ENCODE assay signal across 8 mouse cellular contexts in the genomic region with DNA sequence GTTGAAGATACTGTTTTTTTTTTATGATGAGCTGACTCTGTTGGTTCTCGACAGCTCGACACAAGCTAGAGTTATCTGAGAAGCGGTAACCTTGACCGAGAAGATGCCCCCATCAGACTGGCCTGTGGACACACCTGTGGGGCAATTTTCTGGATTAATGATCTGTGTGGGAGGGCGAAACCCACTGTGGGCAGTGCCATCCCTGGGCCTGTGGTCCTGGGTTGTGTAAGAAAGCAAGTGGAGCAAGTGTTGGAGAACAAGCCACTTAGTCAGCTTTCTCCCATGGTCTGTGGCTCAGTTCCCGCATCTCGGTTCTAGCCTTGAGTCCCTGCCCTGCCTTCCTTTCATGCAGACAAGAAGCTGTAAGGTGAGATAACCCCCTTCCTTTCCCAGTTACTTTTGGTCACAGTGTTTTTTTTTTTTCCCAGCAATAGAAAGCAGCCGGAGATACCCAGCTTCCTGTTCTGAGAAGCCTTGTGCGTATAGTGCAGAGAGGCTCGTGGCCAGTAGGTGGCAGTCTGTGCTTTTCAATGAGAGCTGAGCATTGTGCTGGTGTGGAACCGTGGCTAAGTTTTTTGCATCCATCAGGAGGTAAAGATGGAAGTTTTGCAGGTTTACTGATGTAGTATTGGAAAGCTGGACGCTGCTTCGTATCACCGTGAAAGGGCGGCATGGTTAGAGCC. TPM values are rescaled to one million over a fixed set of nuclear protein-coding genes. Genes with fewer than 3 reads are reported as not detected.
DNase-seq lines count a peak whose midpoint lies in the region; ATAC-seq and TF ChIP-seq lines count a peak whose summit lies in the region.

No protein-coding gene starts in this region.

- H3K9ac ChIP-seq in heart, embryonic 11.5 days (ENCODE audit: low read depth, low read length): no peak overlapping the region
- no peak overlapping the region for H3K9ac ChIP-seq in kidney, embryonic 15.5 days

- H3K4me1 ChIP-seq in bone marrow macrophage, adult 2 months (ENCODE audit: control insufficient read depth, insufficient read depth, low read length): peaks cover 5% of the 10 kb centered on the region; the same call in 1 of the 2 replicates
- 0 out of 2 replicates have a peak, but pooled peaks cover 3% of the 10 kb centered on the region for H3K4me1 ChIP-seq in heart, embryonic 11.5 days (ENCODE audit: control insufficient read depth, insufficient read depth, low read length)
- no peaks in the 10 kb centered on the region; the same call in 1 of the 2 replicates for H3K4me1 ChIP-seq in kidney, embryonic 15.5 days

- no peaks in the 10 kb centered on the region for H3K79me2 ChIP-seq in C2C12 (ENCODE audit: control insufficient read depth, insufficient read depth)

- no peaks in the 10 kb centered on the region for H3K27me3 ChIP-seq in C2C12 (ENCODE audit: control insufficient read depth, insufficient read depth, insufficient read length)
- H3K27me3 ChIP-seq in heart, embryonic 11.5 days (ENCODE audit: control insufficient read depth, insufficient read depth, low read length): no peaks in the 10 kb centered on the region
- no peaks in the 10 kb centered on the region for H3K27me3 ChIP-seq in kidney, embryonic 15.5 days

- WGBS in heart, embryonic 11.5 days (ENCODE audit: insufficient replicate concordance): 49% methylated on average over 15 of the region's 15 CpGs
- WGBS in kidney, embryonic 15.5 days: 45% methylated on average over 15 of the region's 15 CpGs

- H3ac ChIP-seq in C2C12 (ENCODE audit: control insufficient read depth, insufficient read length, low read depth): no peak overlapping the region

- TF ChIP-seq CTCF in C2C12 (IDR thresholded peaks at IDR 0.05; ENCODE audit: control insufficient read depth, insufficient read depth, insufficient read length): peak; percentile 66
- peak; percentile 62 for TF ChIP-seq CTCF in bone marrow macrophage, adult 2 months (IDR thresholded peaks at IDR 0.05; ENCODE audit: low read depth, low read length)

- no peaks in the 10 kb centered on the region for H3K9me3 ChIP-seq in heart, embryonic 11.5 days (replicated peaks; ENCODE audit: control insufficient read depth, low read length)
- no peaks in the 10 kb centered on the region for H3K9me3 ChIP-seq in kidney, embryonic 15.5 days (replicated peaks)

- no peak overlapping the region for H3K27ac ChIP-seq in bone marrow macrophage, adult 2 months (ENCODE audit: insufficient read depth, low read depth, low read length)
- H3K27ac ChIP-seq in heart, embryonic 11.5 days (ENCODE audit: low read depth, low read length): no peak overlapping the region
- H3K27ac ChIP-seq in kidney, embryonic 15.5 days: no peak overlapping the region

- H3K4me2 ChIP-seq in heart, embryonic 11.5 days: no peak overlapping the region
- no peak overlapping the region for H3K4me2 ChIP-seq in kidney, embryonic 15.5 days

- H3K79me3 ChIP-seq in C2C12 (ENCODE audit: low read depth): no peaks in the 10 kb centered on the region

- no peak for TF ChIP-seq POLR2A in bone marrow macrophage, adult 2 months (IDR thresholded peaks at IDR 0.05; ENCODE audit: borderline replicate concordance, low read depth, low read length)

- H3K36me3 ChIP-seq in C2C12 (ENCODE audit: control insufficient read depth, insufficient read depth): no peaks in the 10 kb centered on the region
- H3K36me3 ChIP-seq in heart, embryonic 11.5 days (ENCODE audit: control insufficient read depth, insufficient read depth, low read length): 0 out of 2 replicates have a peak, but pooled peaks cover 4% of the 10 kb centered on the region
- H3K36me3 ChIP-seq in kidney, embryonic 15.5 days: peaks cover 8% of the 10 kb centered on the region; the same call in 1 of the 2 replicates

- peak; percentile 77; the same call in 1 of the 2 replicates for ATAC-seq in erythroblast, adult 5-6 weeks (replicated peaks; ENCODE audit: low FRiP score, poor library complexity, severe bottlenecking)
- 0 out of 2 replicates have a peak, but pooled peaks have one; percentile 59 for ATAC-seq in heart, embryonic 11.5 days (replicated peaks; ENCODE audit: insufficient number of reproducible peaks, low FRiP score, low TSS enrichment)
- peak; percentile 91 for ATAC-seq in kidney, embryonic 15.5 days (replicated peaks; ENCODE audit: low FRiP score)
- ATAC-seq in monocyte, adult 5-6 weeks (replicated peaks; ENCODE audit: insufficient number of reproducible peaks, low FRiP score, low TSS enrichment, poor library complexity, severe bottlenecking): peak; percentile 87

- no peak overlapping the region for H3K4me3 ChIP-seq in C2C12 (ENCODE audit: insufficient read depth, poor library complexity, severe bottlenecking)
- H3K4me3 ChIP-seq in bone marrow macrophage, adult 2 months (ENCODE audit: insufficient read depth, low read length): no peak overlapping the region
- no peak overlapping the region for H3K4me3 ChIP-seq in heart, embryonic 11.5 days (ENCODE audit: low read depth, low read length)
- H3K4me3 ChIP-seq in kidney, embryonic 15.5 days (replicated peaks): no peak overlapping the region

- peak; percentile 72 for DNase-seq in liver
- peak; percentile 43 to 64 for DNase-seq in spleen, postnatal 14 days (ENCODE audit: low spot score in 2 of 2)

TF ChIP-seq in C2C12, 6 proteins besides CTCF, POLR2A, EP300 and RAD21:
- TF ChIP-seq USF1 (IDR thresholded peaks at IDR 0.05; ENCODE audit: low read depth) (no peak), MYOG (IDR thresholded peaks at IDR 0.05; ENCODE audit: control insufficient read depth, extremely low read depth, insufficient read length) (no peak), MYOD1 (IDR thresholded peaks at IDR 0.05; ENCODE audit: control insufficient read depth, insufficient read length, low read depth) (no peak), CEBPB (IDR thresholded peaks at IDR 0.05; ENCODE audit: low read depth) (no peak), MAX (IDR thresholded peaks at IDR 0.05) (no peak), FOSL1 (IDR thresholded peaks at IDR 0.05; ENCODE audit: insufficient read depth, low read length, poor library complexity, severe bottlenecking) (no peak)
TF ChIP-seq in C2C12: peak in this region for 0.

RNA-seq across cellular contexts. Expression of a gene that starts 31.8 kb away (rescaled TPM):
- 1.8 TPM for polyA plus RNA-seq in C2C12 (2012; fragmentation: generic; extraction: Trizol)
- 9.8 and 16.0 TPM in 2 replicates for polyA plus RNA-seq in bone marrow macrophage, adult 2 months (2012; ENCODE audit: insufficient read depth, insufficient read length, missing spikeins)
- total RNA-seq in erythroblast, adult 5-6 weeks (2015; ENCODE audit: low replicate concordance): 1.0 and 5.0 TPM in 2 replicates
- total RNA-seq in erythroblast, adult 5-6 weeks (2017; ENCODE audit: low replicate concordance): 8.4 and 12.6 TPM in 2 replicates
- polyA plus RNA-seq in heart, embryonic 11.5 days (2014; fragmentation: Nextera tagmentation; extraction: Ambion mirVana): 46.2 and 49.9 TPM in 2 replicates
- polyA plus RNA-seq in kidney, embryonic 15.5 days (2015; fragmentation: Nextera tagmentation; extraction: Ambion mirVana): 46.9 and 51.6 TPM in 2 replicates
- total RNA-seq in monocyte, adult 5-6 weeks (2017): 3.7 to 12.0 TPM (median 11.7 TPM) in 3 replicates
